Mouse (Mus musculus): ENCODE measurements at regions not wholly inside any gene's neighbourhood (a gene's known extent, or its start where the extent isn't known, plus 50 kb on each side); places are given as distances from the start of the nearest gene placed in this dataset.

DNA sequence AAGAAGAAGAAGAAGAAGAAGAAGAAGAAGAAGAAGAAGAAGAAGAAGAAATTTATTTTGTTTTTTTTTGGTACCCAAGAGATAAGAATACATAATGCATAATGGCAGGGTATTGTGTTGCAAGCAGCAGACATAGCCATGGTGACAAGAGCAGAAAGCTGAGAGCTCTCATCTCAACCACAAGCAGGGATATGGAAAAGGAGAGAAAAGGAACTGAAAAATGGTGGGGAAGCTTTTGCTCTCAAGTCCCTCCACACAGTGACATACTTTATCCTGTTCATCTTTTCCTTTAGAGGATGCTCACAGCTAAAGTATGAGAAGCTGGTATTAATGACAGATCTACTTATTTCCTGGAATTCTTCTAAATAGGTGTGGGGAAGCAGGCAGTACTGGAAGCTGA is 115.2 kb upstream of the Pik3r1 start:
- DNase-seq (ENCODE audit: low spot score) = no peak

- no peak for DNase-seq (ENCODE audit: low spot score)
These were observed 116.7 kb upstream of the Pik3r1 start for GRCm38 (mm10) chr13:101884752-101885151.

DNA sequence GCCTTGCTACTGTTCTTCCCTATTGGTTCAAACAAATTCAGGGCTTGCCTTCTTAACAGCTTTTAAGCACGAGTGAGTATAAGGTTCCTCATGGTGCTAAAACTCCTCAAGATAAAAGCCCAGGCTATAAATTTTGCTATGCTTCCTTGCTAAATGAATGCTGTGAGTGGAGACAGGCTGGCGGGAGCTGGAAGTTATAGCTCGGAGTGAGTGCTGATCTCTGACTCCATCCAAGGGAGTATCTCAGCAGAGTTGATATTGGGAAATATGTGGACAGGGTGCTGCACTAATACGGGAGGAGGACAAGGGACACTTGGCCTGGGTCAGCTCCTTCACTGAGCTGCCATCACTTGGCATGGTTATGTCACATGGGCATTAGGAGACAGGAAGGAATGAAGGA is 123.5 kb upstream of the Pik3r1 start:
- no peak for DNase-seq (ENCODE audit: low spot score)

- DNase-seq (ENCODE audit: low spot score) = no peak
These were observed 125.1 kb upstream of the Pik3r1 start for GRCm38 (mm10) chr13:101893035-101893600.

DNA sequence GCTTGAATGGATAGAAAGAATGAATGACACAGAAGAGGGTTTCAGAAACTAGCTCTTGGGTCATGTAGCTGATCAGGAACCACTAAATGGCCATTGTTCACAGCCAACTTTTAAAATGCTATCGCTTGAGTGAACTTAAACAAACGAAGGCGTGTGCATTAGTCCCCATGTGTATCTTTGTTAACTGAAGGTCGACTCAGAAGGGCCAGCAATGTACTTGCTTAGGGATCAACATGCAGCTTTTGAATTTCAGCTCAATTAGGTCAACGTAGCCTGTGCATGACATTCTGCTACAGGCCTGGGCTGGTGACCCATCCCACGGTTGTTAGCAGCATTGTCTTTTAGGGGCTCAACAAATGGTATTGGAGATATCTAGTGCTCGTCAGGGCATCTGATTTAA is 127.1 kb upstream of the Pik3r1 start:
- DNase-seq (ENCODE audit: low spot score) = no peak

DNA sequence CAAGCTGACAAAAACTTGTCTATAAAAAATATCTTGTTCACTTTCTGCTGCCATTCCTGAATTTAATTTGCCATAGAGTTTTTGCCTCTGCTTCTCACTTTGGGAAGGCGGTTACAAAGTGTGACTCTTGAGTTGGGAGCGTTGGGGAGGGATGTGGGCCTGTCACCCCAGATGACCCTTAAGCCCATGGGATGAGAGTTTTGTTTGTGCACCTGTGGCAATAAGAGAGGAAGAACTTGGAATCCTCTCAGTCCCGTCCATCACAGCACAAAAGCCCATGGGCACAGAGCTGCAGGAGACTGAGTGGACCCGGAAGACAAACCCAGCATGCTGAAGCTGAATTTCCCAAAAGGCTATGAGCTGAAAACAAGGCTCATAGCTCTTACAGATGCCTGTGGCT is 127.7 kb upstream of the Pik3r1 start:
- no peak for DNase-seq (ENCODE audit: low spot score)

DNA sequence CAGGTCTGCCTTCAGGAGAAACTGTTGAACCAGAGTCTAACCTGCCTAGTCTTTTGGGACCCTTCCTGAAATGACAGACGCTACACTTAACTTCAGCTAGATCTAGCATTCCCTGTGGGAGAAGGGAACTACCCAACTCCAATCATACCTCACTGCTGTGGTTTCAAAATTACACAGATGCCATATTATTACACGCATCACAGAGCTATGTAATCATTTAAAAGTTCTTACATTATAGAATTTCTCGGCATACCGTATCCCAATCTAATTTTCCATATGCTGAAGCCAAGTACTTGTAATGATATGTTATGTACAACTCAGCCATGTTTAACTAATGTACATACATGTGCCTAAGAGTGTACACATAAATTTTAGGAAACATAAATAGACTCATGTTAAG is 128.9 kb upstream of the Pik3r1 start:
- DNase-seq (ENCODE audit: low spot score) = no peak

DNA sequence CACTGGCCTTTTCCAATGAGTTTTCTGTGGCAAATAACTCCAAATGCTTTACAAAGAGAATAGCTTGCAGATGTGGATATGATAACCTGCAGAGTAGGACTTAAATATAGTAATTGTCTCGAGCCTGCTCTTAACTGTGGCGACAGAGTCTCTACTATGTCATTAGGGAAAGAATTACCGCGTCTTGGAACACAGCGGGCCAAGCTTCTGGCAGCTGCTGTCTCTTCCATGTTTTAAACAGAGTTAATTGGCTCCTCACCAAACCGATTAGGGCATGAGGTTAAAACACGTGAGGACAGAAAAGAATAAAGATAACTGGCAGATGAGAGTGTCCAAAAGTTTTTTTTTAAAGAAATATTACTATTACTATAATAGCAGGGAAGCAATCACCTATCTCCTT is 134.2 kb upstream of the Pik3r1 start:
- DNase-seq (ENCODE audit: low spot score) = no peak

GRCm38 (mm10) chr13:101905909-101906676 is 138.1 kb upstream of the Pik3r1 start:
- DNase-seq (ENCODE audit: low spot score) = no peak

DNA sequence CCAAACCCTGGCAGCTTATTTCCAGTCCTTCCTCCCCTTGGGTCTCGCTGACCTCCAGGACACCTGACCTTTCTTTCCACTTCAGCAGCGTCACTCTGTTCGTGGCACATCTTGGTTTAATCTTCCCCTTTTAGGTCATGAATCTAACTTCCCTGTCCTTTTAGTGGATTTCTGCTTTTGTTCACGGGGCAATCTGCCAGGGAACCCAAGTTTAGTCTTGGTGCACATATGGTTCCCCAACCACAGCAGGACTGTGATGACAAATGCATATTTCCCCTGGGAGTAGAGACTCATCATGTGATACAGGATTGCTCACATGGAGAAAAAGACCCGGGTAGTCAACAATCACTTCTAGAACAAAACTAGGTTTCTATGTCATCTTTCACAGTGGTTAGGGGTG is 141.0 kb upstream of the Pik3r1 start:
- peak; percentile 62 for DNase-seq (ENCODE audit: low spot score)

DNA sequence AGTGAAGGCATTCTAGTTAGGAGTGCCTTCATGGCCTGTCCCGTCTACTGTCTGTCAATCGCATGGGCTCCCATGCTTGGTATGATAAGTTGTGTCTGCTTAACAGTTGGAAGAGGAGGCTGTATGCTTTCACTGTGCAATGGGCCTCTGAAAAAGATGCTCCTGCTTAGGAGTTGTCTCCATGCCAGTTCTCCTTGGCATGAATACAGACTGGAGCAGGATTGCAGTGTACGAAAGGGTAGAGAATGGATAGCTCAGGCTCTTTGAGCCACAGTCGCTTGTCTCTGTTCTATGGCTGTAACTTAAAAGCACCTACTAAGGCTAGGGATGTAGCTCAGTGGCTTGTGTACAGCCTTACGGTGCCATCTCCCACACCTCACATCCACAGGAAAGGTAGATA is 142.7 kb upstream of the Pik3r1 start:
- DNase-seq (ENCODE audit: low spot score) = no peak

DNA sequence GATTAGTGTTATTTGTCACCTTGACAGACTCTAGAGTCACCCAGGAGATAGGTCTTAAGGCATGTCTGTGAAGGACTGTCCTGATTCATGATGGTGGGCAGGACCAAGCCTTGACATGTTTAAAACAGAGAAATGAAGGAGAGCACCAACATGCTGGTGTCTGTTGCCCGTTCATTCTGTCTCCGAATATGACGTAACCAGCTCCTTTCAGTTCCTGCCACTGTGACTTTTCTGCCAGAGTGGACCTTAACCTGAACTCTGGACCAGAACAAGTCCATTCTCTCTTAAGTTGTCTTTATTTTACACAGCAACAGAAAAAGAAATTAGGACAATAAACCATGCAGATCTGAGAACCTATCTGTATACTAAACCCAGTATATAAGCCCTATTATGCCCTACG is 146.1 kb upstream of the Pik3r1 start:
- DNase-seq (ENCODE audit: low spot score) = no peak

DNA sequence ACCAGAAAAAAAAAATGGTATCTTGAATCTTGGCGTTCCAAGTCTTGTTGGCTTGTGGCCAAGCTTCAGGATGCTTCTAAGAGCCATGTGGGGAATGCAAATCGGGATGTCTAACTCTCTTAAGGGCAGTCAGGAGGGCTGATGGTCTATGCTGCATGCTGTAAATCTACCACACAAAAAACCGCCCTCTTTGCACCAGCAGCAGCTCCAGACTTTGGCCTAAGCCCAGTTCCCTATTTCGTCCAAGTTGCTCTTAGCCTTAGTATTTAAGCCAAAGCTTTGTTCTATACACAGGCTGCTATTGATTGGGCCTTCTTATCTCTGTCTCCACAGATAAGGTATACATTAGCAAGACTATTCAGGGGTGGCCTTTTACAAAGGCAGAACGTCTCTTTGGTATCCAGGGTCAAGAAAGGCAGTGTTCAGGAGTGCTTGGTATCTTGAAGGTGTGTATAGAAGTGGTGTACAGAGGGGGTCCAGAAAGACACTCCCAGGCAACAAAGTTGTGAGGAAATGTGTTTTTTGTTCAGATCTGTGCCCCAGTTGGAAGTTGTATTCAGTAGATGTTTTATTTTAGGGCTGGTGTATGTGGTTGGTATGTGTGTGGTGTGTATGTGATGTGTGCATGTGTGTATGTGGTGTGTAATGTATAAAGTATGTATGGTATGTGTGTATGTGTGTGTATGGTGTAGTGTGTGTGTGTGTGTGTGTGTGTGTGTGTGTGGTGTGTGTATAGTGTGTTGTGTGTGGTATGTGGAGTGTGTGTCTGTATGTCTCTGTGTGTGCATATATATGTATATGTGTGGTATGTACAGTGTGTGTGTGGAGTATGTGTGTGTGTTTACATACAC is 146.9 kb upstream of the Pik3r1 start:
- DNase-seq (ENCODE audit: low spot score) = peak; percentile 33

DNA sequence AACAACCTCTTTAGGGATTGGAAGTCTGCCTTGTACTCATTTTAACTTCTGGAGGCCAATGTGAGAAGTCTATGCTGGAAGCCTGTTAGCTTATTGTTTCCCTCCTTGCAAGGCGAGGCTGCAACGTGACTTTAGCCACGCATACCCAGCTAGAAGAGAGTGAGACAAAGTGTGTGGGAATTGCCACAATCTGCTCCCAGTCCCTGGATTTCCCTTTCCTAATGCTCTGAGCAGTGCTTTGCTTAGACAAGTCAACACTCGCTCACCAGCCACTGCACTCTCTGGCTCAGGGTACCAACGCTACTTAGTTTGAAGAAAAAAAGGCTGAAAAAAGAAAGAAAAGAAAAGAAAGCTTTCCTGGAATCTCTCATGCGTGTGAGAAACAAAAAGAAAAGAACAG is 147.5 kb upstream of the Pik3r1 start:
- no peak for DNase-seq (ENCODE audit: low spot score)

DNA sequence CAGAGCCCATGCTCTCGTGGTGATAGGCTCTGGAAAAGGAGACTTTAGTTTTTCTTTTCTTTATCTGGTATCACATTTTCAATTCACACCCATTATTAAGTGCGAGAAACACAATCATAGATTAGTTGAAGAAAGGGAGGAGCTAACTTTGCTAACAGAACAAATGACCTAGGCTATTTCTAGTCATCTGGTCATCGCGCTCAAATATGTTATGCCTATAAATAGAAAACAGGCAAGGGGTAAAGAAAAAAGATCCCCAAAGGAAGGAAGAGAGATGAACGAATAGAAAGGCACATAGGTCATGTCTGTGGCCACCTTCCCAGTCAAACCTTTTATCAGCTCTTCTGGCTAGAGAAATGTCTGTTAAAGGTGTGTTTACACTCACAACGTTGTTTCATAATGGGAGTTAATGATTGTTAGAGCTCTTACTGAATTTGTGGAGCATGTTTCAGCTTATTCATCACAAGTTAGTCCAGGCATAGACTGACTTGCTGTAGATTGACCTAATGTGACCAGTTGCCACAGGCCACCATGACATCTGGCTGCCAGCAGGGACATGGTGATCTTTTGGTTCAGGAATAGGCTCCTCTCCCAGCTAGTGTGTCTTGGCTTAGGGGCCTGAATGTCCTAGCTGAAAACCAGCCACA is 148.1 kb upstream of the Pik3r1 start:
- DNase-seq (ENCODE audit: low spot score) = peak; percentile 35

GRCm38 (mm10) chr13:101916876-101917275 is 148.9 kb upstream of the Pik3r1 start:
- no peak for DNase-seq (ENCODE audit: low spot score)

DNA sequence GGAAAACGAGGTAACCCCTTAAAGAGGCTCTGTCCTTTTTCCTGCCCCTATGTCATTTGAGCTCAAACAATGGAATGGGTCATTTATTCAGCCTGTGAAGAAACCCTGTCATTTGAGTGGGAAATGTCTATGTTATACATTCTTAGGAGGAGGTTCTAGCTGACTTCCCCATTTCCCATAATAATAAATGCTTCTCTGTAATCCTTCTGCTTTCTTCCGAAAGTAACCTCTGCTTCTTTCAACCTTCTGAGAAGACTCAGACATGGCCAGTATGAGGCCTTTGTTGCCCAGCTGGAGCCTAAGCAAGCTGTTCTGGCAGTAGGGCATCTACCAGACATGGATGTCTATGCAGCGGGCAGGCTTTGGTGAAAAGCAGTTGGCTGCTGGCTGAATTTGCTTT is 150.2 kb upstream of the Pik3r1 start:
- DNase-seq (ENCODE audit: low spot score) = no peak

DNA sequence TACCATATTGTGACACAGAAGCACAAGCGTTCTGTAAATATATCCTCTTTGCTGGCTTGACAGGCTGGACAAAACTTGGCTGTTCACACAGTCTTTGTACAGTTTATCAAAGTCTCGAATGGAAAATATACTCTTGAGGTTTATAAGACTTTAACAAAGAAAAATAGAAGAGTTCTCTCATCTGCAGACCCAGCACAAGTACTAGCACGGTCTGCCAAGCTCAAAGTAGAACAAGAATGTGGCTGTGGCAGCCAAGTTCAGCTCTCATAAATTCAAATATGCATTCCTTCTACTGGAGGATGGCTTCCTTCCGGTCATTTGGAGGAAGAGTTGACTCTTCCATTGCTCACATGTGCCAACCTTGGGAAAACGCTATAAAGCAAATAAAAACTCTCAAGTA is 151.2 kb upstream of the Pik3r1 start:
- DNase-seq (ENCODE audit: low spot score) = peak; percentile 53

DNA sequence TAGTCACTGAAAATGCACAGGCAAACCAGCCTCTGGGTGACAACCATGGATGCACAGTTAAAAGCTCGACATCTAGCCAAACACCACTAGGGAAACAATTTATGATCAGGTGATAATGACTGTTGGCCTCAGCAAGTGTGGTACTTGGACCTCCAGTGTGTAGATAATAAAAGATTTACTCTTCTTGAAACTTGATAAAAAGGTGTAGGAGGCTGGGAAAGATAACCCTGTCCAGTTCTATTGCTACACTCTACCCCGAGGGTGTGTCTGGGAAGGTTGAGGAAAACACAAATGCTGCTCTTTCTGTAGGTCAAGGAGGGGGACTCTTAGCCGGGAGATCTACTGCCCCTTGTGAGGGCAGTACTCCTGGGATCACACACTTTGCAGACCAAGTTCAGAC is 152.4 kb upstream of the Pik3r1 start:
- no peak for DNase-seq (ENCODE audit: low spot score)

DNA sequence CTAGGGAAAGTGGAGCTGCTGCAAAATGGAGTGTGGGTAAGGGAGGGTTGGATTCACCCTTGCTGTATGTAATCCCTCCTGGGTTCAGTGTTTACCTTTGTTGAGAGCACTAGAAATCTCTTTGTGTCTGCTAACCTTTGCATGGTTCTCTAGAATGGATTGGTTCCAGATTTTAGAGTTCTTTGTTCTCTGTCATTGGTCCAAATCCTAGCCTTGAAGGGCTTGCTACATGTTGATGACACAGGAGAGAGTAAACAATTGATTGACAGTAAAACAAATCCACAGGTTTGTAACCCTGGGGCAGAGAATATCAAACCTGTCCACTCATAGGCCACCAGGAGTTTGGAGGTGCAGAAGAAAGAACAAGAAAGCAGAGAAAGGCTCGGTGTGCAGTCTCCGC is 156.6 kb upstream of the Pik3r1 start:
- no peak for DNase-seq (ENCODE audit: low spot score)

- DNase-seq (ENCODE audit: low spot score) = no peak
These were observed 163.2 kb upstream of the Pik3r1 start for GRCm38 (mm10) chr13:101931264-101931663.

DNA sequence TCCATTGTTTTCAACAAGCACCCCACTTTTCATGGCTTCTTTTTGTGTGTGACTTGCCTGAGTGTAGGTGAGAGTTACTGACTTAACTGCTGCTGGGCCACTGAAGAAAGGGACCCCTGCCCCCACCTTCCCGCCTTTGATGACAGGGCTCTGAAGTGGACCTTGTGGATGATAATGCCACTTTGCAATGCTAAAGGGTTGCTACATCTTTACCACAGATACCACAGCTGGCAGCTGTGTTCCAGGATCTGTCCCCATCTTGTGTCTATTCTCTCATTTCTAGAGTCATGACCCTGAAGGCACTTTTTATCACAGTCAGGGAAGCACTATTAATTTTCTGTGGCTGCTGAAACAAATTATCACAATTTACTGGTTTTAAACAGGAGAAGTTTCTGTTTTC is 163.9 kb upstream of the Pik3r1 start:
- no peak for DNase-seq (ENCODE audit: low spot score)

Measured in heart, adult 8-10 months (tissue).